Mouse (Mus musculus) small intestine, adult 2 months (tissue): ENCODE results near the gene Snap91.

ENCODE experiments used
- CTCF ChIP-seq: fragments of 200-500 bp; IDR thresholded peaks from 2 replicates; pipeline ENCODE4 v1.5.1; 2012; ENCODE audit warnings: low read depth, mild to moderate bottlenecking, control low read depth, inconsistent platforms, low read length, moderate library complexity, mixed read lengths; ENCODE audit not compliant: insufficient replicate concordance, insufficient read length; ENCODE audit errors: extremely low read depth
- POLR2A ChIP-seq: fragments of 200-500 bp; IDR thresholded peaks from 2 replicates; pipeline ENCODE4 v1.6.1; 2012; ENCODE audit warnings: low read depth, mild to moderate bottlenecking, control low read depth, inconsistent platforms, low read length, moderate library complexity

GRCm38 (mm10) chr9:86814340-86814739 is 66.1 kb downstream of the Snap91 start:
- no peak for TF ChIP-seq CTCF
- no peak for TF ChIP-seq POLR2A
